Mouse (Mus musculus): ENCODE data around the gene Olfr406. TPM values are rescaled to one million over a fixed set of nuclear protein-coding genes. Genes with fewer than 3 reads are reported as not detected.

The Olfr406 gene
- total RNA-seq (2015; ENCODE audit: low replicate concordance) (not detected in 2 replicates), total RNA-seq (2017; ENCODE audit: low replicate concordance) (not detected in 2 replicates)

DNA sequence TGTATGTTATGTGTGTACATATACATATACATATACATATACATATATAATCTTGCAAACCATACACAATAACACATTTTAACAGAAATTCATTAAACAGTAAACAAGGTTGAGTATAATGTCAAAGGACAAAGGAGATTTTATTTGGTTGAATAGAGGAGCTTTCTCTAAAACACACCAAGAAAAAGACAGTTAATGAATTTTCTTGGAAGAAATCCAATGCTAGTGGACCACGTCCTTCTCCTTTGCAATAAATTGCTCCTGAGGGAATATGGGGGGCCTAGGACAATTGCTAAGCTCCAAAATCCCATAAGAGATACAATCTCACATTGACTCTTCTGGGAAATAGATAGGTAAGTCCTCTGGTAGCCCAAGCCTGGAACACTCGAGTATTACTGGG is at the start of gene Olfr406:
TSS of gene Olfr406 (plus strand) at position 301 of the 400 bp plus-strand sequence.
- ATAC-seq (replicated peaks; ENCODE audit: low FRiP score, poor library complexity, severe bottlenecking): no peak

DNA sequence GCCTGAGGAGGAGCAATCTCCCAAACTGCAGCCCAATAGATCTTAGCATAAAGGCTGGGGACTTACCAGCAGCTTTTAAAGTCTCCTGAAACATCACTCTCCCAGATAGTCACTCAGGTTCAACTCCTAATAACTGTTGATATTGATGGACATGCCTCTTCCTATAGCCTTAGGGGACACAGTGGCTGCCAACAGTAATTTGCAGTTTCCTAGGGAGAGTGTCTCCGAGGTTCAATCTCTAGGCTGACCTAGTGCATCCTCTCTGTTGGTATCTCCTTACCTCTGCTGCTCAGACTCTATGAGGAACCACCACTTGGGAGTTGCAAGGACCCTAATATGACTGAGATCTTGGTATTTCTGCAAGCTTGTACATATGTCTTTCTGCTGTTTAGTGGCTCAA is 48.3 kb upstream of the Olfr406 start, which contains the start of gene Olfr43:
TSS of gene Olfr43 (minus strand) at position 101 of the 400 bp plus-strand sequence.
- no peak for ATAC-seq (replicated peaks; ENCODE audit: low FRiP score, poor library complexity, severe bottlenecking)

DNA sequence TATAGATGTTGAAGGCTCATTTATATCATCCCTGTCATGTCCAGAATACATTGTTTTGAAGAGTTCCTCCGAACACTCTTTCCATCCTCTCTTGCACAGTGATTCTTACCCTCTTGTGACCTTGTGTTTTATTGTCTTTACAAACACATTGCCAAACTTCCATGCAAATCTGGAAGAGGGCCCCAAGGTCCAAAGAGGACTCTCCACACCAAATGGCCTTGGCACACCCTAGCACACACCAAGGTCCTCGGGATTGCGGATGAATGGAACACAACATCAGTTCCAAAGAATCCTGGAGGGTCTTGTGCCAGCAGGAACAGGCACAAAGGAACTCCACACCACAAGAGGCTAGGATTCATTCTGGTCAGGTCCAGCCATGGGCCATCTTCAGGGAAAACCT is 18.4 kb upstream of the Olfr406 start:
- no peak for ATAC-seq (replicated peaks; ENCODE audit: low FRiP score, poor library complexity, severe bottlenecking)

DNA sequence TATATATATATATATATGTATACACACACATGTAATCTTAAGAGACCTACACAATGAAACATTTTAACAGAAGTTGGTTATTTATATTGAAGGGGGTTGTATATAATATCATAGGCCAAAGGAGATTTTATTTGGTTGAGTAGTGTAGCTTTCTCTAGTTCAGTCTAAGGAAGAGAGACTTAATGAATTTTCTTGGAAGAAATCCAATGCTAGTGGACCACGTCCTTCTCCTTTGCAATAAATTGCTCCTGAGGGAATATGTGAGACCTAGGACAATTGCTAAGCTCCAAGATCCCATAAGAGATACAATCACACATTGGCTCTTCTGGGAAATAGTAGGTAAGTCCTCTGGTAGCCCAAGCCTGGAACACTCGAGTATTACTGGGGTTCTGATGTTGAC is 23.8 kb downstream of the Olfr406 start, which contains the start of gene Olfr59:
TSS of gene Olfr59 (plus strand) at position 301 of the 400 bp plus-strand sequence.
- no peak for ATAC-seq (replicated peaks; ENCODE audit: low FRiP score, poor library complexity, severe bottlenecking)

DNA sequence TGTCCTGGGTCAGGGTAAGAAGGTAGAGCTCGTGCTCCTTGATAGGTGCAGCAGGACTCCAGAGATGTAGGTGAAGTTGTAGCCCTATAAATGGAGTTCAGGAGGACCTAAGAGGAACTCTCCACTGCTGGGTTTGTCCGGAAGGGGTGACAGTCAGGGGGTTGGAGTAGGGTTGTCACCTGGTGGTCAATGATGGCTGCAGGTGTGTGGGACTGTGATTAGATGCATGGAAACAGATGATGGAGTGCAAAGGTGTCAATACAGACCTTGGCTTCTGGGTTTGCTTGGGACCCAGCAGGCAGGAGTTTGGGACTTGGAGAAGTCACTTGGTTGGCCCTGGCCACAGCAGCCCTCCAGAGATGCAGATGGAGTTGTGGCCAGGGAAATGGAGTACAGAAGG is 27.6 kb downstream of the Olfr406 start:
- ATAC-seq (replicated peaks; ENCODE audit: low FRiP score, poor library complexity, severe bottlenecking): no peak

Other genes starting within 250 kb of the Olfr406 start
- not detected in 2 replicates for gene Olfr139, start 203.3 kb upstream of the Olfr406 start, total RNA-seq (2015; ENCODE audit: low replicate concordance)
- not detected in 2 replicates for gene Olfr139, start 203.3 kb upstream of the Olfr406 start, total RNA-seq (2017; ENCODE audit: low replicate concordance)
- not detected in 2 replicates for gene Olfr399, start 203.2 kb upstream of the Olfr406 start, total RNA-seq (2015; ENCODE audit: low replicate concordance)
- gene Olfr399, start 203.2 kb upstream of the Olfr406 start, total RNA-seq (2017; ENCODE audit: low replicate concordance): not detected in 2 replicates
- not detected in 2 replicates for gene Zfp616, start 189.9 kb upstream of the Olfr406 start, total RNA-seq (2015; ENCODE audit: low replicate concordance)
- not detected in 2 replicates for gene Zfp616, start 189.9 kb upstream of the Olfr406 start, total RNA-seq (2017; ENCODE audit: low replicate concordance)
- not detected in 2 replicates for gene Olfr401, start 146.1 kb upstream of the Olfr406 start, total RNA-seq (2015; ENCODE audit: low replicate concordance)
- not detected in 2 replicates for gene Olfr401, start 146.1 kb upstream of the Olfr406 start, total RNA-seq (2017; ENCODE audit: low replicate concordance)
- not detected in 2 replicates for gene Olfr402, start 106.3 kb upstream of the Olfr406 start, total RNA-seq (2015; ENCODE audit: low replicate concordance)
- not detected in 2 replicates for gene Olfr402, start 106.3 kb upstream of the Olfr406 start, total RNA-seq (2017; ENCODE audit: low replicate concordance)
- not detected in 2 replicates for gene Olfr403, start 73.6 kb upstream of the Olfr406 start, total RNA-seq (2015; ENCODE audit: low replicate concordance)
- gene Olfr403, start 73.6 kb upstream of the Olfr406 start, total RNA-seq (2017; ENCODE audit: low replicate concordance): not detected in 2 replicates
- gene Olfr43, start 48.4 kb upstream of the Olfr406 start, total RNA-seq (2015; ENCODE audit: low replicate concordance): not detected in 2 replicates
- gene Olfr43, start 48.4 kb upstream of the Olfr406 start, total RNA-seq (2017; ENCODE audit: low replicate concordance): not detected in 2 replicates
- gene Olfr59, start 23.9 kb downstream of the Olfr406 start, total RNA-seq (2015; ENCODE audit: low replicate concordance): not detected in 2 replicates
- not detected in 2 replicates for gene Olfr59, start 23.9 kb downstream of the Olfr406 start, total RNA-seq (2017; ENCODE audit: low replicate concordance)
- not detected in 2 replicates for gene Olfr410, start 78.2 kb downstream of the Olfr406 start, total RNA-seq (2015; ENCODE audit: low replicate concordance)
- 0.09 and 0.56 TPM in 2 replicates for gene Olfr410, start 78.2 kb downstream of the Olfr406 start, total RNA-seq (2017; ENCODE audit: low replicate concordance)
- gene Olfr411, start 92.8 kb downstream of the Olfr406 start, total RNA-seq (2015; ENCODE audit: low replicate concordance): not detected in 2 replicates
- gene Olfr411, start 92.8 kb downstream of the Olfr406 start, total RNA-seq (2017; ENCODE audit: low replicate concordance): not detected in 2 replicates
- gene Olfr412, start 102.3 kb downstream of the Olfr406 start, total RNA-seq (2015; ENCODE audit: low replicate concordance): not detected in 2 replicates
- gene Olfr412, start 102.3 kb downstream of the Olfr406 start, total RNA-seq (2017; ENCODE audit: low replicate concordance): not detected in 2 replicates